Mouse (Mus musculus): ENCODE results near the gene Hmgcr. TPM values are rescaled to one million over a fixed set of nuclear protein-coding genes. Genes with fewer than 3 reads are reported as not detected.

Gene Hmgcr
- 49.8 to 81.5 TPM (median 53.9 TPM) in 3 replicates for total RNA-seq (2017)

DNA sequence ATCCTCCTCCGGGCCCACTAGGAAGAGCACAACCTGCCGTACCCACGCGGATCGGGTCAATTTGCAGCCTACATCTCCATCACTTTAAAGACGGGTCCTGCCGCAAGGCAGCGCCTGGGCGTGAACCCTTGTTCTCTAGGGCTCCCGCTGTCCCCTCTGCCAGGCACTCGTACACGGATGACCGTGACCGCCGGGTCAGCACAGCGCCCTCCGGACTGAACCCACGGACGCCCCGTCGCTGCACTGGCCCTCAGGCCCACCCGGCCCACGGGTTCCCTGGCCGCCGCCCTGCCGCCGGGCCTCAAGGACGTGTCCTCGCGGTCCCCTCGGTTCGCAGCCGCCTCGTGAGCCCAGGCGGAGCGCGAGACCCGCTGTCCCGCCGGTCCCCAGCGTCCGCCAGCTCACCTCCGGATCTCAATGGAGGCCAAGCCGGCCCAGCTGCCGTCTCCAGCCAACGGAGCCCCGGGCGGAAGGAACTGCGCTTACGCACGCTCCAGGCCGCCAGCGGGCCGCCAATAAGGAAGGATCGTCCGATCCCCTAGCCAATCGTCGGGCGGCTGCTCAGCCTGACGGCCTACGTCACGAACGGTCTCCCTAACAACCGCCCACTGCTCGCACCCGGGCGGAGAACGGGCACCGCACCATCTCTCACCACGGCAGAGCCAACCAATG lies at the start of gene Hmgcr:
TSS of gene Hmgcr (minus strand) at position 531 of the 672 bp plus-strand sequence.
- ATAC-seq (replicated peaks; ENCODE audit: insufficient number of reproducible peaks, low FRiP score, low TSS enrichment, poor library complexity, severe bottlenecking): peak; percentile 98

GRCm38 (mm10) chr13:96720003-96720402 lies 49.3 kb upstream of the Hmgcr start:
- no peak for ATAC-seq (replicated peaks; ENCODE audit: insufficient number of reproducible peaks, low FRiP score, low TSS enrichment, poor library complexity, severe bottlenecking)

DNA sequence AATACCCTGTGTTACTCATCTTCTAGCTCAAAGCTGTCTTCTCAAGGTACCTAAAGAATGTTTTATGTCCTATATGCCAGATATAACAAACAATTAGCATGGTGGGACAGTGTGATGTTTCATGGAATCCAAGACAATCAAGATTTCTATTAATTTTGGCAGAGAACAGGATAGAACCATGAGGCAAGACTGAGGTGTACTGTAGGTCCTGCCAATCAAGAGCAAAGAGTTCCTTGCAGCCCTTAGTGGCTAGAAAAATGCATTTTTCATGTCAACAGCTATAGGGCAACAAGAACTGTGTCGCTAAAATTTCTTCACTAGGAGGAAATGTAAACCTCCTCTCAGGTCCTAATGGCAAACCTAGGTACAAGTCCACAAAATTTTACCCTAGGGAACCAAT lies 47.1 kb upstream of the Hmgcr start:
- no peak for ATAC-seq (replicated peaks; ENCODE audit: insufficient number of reproducible peaks, low FRiP score, low TSS enrichment, poor library complexity, severe bottlenecking)

DNA sequence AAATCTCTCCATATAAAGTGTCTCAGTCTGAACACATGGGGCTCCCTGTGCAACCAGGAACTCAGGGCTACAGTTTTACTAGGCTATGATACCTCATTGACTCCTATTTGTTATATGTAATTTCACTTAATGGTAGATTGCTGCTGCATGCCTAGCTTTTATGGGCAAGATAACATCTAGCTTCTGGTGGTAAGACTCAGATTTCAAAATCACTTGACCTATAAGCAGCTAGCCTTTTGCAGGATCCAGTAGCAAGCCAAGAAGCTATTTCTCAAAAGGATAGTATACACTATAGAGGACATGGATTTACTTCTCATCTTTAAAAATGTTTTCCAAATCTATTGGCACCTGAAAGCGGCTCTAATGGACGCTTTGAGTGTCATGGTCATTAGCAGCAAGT lies 45.6 kb upstream of the Hmgcr start:
- ATAC-seq (replicated peaks; ENCODE audit: insufficient number of reproducible peaks, low FRiP score, low TSS enrichment, poor library complexity, severe bottlenecking): no peak

DNA sequence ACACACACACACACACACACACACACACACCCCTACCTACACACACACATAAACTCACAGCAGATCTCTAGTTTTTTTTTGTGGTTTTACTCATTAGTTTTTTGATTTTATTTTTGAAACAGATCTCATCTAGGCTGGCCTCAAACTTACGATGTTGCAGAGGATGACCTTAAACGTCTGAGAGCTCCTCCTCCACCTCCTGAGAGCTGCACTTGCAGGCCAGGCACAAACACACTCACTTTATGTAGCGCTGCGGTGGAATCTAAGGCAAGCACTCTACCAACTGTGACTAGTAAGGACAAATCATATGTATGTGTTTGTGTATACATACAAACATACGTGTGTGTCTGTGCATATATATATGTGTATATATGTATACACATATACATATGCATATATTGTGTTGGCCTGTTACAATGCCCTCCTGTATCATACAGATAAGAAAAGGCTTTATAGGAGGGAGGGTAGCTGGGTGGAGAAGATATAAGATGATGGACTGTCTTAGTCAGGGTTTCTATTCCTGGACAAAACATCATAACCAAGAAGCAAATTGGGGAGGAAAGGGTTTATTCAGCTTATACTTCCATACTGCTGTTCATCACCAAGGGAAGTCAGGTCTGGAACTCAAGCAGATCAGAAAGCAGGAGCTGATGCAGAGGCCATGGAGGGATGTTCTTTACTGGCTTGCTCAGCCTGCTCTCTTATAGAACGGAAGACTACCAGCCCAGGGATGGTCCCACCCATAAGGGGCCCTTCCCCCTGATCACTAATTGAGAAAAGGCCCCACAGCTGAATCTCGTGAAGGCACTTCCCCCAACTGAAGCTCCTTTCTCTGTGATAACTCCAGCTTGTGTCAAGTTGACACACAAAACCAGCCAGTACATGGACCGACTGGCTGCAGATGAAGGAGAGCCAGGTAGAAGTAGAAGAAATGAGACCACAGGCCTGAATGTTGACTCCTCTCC lies 38.8 kb upstream of the Hmgcr start:
- ATAC-seq (replicated peaks; ENCODE audit: insufficient number of reproducible peaks, low FRiP score, low TSS enrichment, poor library complexity, severe bottlenecking): no peak

- no peak for ATAC-seq (replicated peaks; ENCODE audit: insufficient number of reproducible peaks, low FRiP score, low TSS enrichment, poor library complexity, severe bottlenecking)
Measured at GRCm38 (mm10) chr13:96702567-96703278, 32.0 kb upstream of the Hmgcr start.

DNA sequence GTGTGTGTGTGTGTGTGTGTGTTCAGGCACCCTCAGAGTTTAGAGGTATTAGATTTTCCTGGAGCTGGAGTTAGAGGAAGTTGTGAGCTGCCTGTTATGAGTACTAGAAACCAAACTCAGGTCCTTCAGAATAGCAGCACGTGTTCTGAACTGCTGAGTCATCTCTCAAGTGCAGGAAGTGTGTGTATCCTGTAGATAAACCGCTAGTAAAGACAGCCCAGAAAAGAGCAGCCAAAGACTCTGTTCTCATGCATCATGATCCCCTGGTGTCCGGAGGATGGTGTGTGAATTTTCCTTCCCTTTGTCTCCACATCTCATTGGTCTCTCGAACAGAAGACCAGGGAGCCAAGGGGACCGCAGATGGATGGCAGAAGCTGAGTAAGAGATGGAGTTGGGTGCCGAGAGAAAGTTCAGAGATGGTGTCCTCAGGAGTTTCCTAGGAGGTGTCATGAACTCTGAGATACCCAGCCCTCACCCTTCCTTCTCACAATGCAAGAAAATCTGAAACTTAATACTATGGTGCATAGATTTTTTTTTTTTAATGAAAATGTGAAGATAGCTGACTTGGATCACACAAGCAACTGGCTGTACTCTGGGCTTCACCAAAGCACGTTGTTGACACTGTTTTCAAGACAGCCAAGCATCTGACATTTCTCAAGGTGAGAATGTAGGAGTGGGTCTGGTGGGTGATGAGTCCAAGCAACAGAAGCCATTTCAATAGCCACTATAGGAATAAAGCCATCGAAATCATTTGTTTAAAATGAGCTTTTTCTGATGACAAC lies 27.3 kb upstream of the Hmgcr start:
- ATAC-seq (replicated peaks; ENCODE audit: insufficient number of reproducible peaks, low FRiP score, low TSS enrichment, poor library complexity, severe bottlenecking): no peak; the same call in 1 of the 2 replicates

GRCm38 (mm10) chr13:96695428-96695827 lies 24.7 kb upstream of the Hmgcr start:
- ATAC-seq (replicated peaks; ENCODE audit: insufficient number of reproducible peaks, low FRiP score, low TSS enrichment, poor library complexity, severe bottlenecking): no peak

DNA sequence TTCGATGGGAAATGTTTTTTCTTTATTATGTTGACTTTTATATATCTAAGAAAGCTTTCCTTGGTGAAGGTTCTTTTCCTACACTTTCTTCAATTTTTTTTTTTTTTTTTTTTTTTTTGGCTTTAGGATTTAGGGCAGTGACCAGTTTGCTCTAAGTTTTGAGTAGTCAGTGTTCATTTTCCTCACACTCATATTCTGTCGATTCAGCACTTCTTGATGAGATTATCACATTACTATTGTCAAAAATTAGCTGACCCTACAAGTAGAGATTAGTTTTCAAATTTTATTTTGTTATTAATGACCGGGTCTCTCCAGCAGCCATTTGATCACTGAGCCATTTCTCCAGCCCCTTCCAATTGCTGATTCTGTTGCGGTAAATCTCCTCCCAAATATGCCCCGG lies 19.2 kb upstream of the Hmgcr start:
- no peak for ATAC-seq (replicated peaks; ENCODE audit: insufficient number of reproducible peaks, low FRiP score, low TSS enrichment, poor library complexity, severe bottlenecking)

DNA sequence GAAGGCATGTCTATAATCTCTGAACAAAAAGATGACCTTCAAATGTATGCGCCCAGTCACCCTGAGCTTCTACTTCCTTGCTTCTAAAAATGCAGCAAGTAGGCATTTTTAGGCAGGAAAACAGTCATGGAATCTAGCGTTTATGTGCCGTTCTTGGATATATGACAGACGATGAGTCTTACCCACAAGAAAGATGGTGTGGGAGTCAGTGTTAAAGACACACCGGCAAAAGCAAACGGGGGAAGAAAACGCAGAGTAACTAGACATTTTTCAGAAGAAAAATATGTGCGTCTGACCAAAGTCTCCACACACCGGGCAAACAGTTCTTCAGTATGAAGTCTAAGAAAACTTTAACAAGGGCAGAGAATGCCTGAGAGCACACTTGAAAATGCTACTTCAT lies 16.5 kb upstream of the Hmgcr start:
- ATAC-seq (replicated peaks; ENCODE audit: insufficient number of reproducible peaks, low FRiP score, low TSS enrichment, poor library complexity, severe bottlenecking): no peak

DNA sequence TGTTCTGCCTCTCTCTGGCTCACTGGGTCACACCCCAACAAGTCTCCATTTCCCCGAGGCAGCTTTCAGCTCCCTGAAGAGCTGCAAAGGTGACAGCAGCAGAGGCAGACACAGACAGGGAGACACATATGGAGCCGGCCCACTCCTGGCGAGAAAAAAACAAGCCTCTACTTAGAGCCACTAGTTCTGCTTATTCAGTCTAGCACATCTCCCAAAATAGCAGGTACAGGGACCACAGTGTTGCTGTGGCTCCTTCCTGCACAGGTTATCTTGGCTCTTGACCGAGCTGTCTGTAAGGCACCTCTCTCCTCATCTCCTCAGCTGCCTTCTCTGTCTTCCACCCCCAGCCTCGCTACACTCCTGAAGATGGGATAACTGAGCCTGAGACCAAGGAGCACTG lies 14.0 kb upstream of the Hmgcr start:
- ATAC-seq (replicated peaks; ENCODE audit: insufficient number of reproducible peaks, low FRiP score, low TSS enrichment, poor library complexity, severe bottlenecking): no peak

DNA sequence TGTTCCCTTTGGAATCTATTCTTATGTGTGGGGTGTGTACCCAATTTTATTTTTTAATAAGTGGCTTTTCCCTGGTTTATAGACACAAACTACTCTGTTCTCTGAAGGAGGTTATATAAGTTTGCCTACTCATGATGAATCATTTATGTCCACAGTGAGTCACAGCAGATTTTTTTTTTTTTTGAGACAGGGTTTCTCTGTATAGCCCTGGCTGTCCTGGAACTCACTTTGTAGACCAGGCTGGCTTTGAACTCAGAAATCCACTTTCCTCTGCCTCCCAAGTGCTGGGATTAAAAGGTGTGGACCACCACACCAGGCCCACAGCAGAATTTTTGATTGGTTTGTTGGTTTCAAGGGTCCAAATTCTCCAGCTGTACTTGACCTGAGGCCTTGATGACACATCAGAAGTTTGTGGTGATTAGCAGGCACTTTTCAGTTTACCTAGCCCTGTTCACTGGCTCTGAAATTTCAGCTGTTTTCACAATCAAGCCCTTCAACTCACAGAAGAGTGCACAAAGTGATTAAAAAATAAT lies 10.4 kb upstream of the Hmgcr start:
- no peak for ATAC-seq (replicated peaks; ENCODE audit: insufficient number of reproducible peaks, low FRiP score, low TSS enrichment, poor library complexity, severe bottlenecking)

- no peak for ATAC-seq (replicated peaks; ENCODE audit: insufficient number of reproducible peaks, low FRiP score, low TSS enrichment, poor library complexity, severe bottlenecking)
Measured at GRCm38 (mm10) chr13:96680163-96681087, 9.7 kb upstream of the Hmgcr start.

- ATAC-seq (replicated peaks; ENCODE audit: insufficient number of reproducible peaks, low FRiP score, low TSS enrichment, poor library complexity, severe bottlenecking): no peak
Measured at GRCm38 (mm10) chr13:96678616-96679015, 7.9 kb upstream of the Hmgcr start.

DNA sequence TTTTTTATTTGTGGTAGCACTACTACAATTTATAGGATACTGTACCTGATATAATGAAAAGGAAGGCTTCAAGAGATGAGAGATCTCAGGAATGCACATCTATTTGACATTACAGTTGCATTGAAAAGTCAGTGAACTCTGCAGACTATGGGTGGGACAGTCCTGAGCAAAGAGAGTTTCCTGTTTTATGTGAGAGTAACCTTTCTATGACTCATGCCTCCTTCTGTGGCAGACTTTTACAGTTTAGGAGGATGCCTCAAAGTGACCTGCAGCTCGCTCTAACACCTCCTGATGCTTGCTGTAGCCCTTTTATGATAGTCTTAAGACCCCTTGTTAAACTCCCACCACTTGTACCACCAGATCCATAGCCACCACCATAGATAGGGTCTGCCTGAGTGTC lies 6.3 kb upstream of the Hmgcr start:
- peak; percentile 60; the same call in 1 of the 2 replicates for ATAC-seq (replicated peaks; ENCODE audit: insufficient number of reproducible peaks, low FRiP score, low TSS enrichment, poor library complexity, severe bottlenecking)

DNA sequence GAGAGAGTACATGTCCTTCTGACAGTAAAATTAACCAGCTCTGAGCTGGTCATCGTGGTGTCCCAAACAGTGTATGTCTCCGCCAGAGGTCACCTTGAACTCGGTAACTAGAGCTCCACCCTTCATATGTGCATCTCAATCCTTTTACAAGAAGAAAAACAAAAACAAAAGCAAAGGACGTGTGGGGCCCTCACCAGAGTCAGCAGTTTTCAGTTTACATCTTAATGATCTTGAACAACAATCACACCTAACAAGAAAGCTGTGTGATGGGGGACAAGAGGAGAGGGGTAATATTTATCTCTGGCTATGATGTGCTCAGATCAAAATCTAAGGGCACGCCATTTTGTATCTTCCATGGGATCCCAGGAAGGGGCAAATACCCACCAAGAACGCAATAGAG lies 5.0 kb upstream of the Hmgcr start:
- no peak for ATAC-seq (replicated peaks; ENCODE audit: insufficient number of reproducible peaks, low FRiP score, low TSS enrichment, poor library complexity, severe bottlenecking)

DNA sequence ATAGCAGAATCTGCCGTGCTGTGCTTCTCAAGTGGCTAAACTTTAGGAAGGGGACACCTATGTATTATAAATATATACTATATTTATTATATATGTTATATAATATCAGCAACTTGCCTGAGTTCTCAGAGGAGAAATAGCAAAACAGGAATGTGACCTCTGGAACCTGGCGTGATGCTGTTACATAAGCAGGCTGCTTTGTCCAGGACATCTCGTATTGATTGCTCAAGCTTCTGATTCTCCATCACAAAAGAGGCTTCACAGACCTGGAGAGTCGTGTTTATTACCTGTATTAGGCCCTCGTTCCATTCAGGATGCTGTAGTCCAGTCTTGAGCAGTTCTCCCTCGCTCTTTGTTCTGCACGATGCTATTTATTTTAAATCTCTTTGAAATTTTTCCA lies 3.1 kb upstream of the Hmgcr start:
- ATAC-seq (replicated peaks; ENCODE audit: insufficient number of reproducible peaks, low FRiP score, low TSS enrichment, poor library complexity, severe bottlenecking): no peak

Data from monocyte, adult 5-6 weeks (primary cell).